In the genomic region with DNA sequence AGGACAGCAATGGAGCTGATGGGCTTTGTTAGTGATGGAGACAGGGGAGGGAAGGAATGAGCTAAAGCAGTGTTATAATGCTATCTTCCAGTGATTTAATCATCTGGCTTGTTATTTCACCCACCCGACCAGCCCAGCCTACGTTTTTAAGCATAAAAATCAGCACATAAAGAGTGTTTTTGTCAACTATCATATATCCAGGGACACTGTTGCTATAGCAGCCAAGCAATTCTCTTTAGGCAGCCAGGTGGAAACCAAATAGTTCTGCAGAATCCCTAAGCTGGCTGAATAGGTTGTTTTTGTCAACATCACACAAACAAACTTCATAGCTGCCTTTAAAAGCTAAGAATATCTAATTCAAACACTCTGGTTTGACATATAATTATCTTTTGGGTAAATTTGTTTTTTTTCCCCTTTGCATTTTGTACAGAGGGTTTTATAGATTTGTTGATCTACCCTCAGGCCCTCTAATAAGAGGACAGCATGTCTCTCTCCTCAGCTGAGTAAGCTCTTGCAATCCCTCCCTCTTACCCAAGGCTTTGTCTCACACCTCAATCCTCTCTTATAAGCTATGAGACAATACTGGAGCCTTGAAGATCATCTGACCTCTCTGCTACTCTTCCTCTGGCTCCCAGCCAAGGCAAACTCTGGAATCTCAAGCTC, we compare ENCODE assay signal across 20 mouse cellular contexts.
A peak's percentile ranks its signal among the peaks of the same experiment; 100 is the strongest.
DNase-seq lines count a peak whose midpoint lies in the region; ATAC-seq and TF ChIP-seq lines count a peak whose summit lies in the region.
"Had no signal": no experiment of that assay in that cellular context is flagged by ENCODE, and none has a peak within 500 bp of the region (broad histone marks: within the 10 kb centered on the region; RNA-seq: fewer than 3 reads in every experiment).

No protein-coding gene starts in this region.

- H3K4me2 ChIP-seq in hindbrain, embryonic 13.5 days: no peak overlapping the region
- no peak overlapping the region for H3K4me2 ChIP-seq in hindbrain, embryonic 12.5 days (replicated peaks)
- no peak overlapping the region for H3K4me2 ChIP-seq in forebrain, postnatal 0 days (ENCODE audit: low read depth)
- H3K4me2 ChIP-seq: liver, embryonic 11.5 days; midbrain, embryonic 12.5 days had no signal

- 0 out of 2 replicates have a peak overlapping the region, but pooled peaks have one; percentile 8 for H3K27ac ChIP-seq in hindbrain, embryonic 13.5 days
- no peak overlapping the region for H3K27ac ChIP-seq in hindbrain, embryonic 12.5 days
- H3K27ac ChIP-seq in forebrain, postnatal 0 days (ENCODE audit: low read depth, low read length): no peak overlapping the region
- H3K27ac ChIP-seq: gastrocnemius, adult 2 months; midbrain, embryonic 12.5 days had no signal

- no peak for TF ChIP-seq CTCF in forebrain, postnatal 0 days (IDR thresholded peaks at IDR 0.05; ENCODE audit: low read depth)

- WGBS in hindbrain, embryonic 13.5 days: 41% methylated on average over 2 of the region's 2 CpGs
- 34% methylated on average over 2 of the region's 2 CpGs for WGBS in hindbrain, embryonic 12.5 days
- 16% methylated on average over 2 of the region's 2 CpGs for WGBS in forebrain, postnatal 0 days

- no peak overlapping the region for H3K9ac ChIP-seq in hindbrain, embryonic 13.5 days
- no peak overlapping the region for H3K9ac ChIP-seq in hindbrain, embryonic 12.5 days
- H3K9ac ChIP-seq in forebrain, postnatal 0 days: no peak overlapping the region
- H3K9ac ChIP-seq: midbrain, embryonic 12.5 days had no signal

- H3K4me1 ChIP-seq in hindbrain, embryonic 13.5 days (replicated peaks): peaks cover 9% of the 10 kb centered on the region
- no peaks in the 10 kb centered on the region for H3K4me1 ChIP-seq in hindbrain, embryonic 12.5 days
- H3K4me1 ChIP-seq in forebrain, postnatal 0 days (ENCODE audit: insufficient read depth): no peaks in the 10 kb centered on the region

- H3K9me3 ChIP-seq in hindbrain, embryonic 13.5 days: no peaks in the 10 kb centered on the region
- no peaks in the 10 kb centered on the region for H3K9me3 ChIP-seq in hindbrain, embryonic 12.5 days (replicated peaks)
- no peaks in the 10 kb centered on the region for H3K9me3 ChIP-seq in forebrain, postnatal 0 days (ENCODE audit: low read length)
- H3K9me3 ChIP-seq: midbrain, embryonic 12.5 days had no signal

- no peak overlapping the region for H3K4me3 ChIP-seq in hindbrain, embryonic 13.5 days
- H3K4me3 ChIP-seq in hindbrain, embryonic 12.5 days: no peak overlapping the region
- H3K4me3 ChIP-seq in forebrain, postnatal 0 days (ENCODE audit: low read depth, low read length): no peak overlapping the region
- H3K4me3 ChIP-seq: gastrocnemius, adult 2 months; midbrain, embryonic 12.5 days had no signal

- H3K36me3 ChIP-seq in hindbrain, embryonic 13.5 days: no peaks in the 10 kb centered on the region
- no peaks in the 10 kb centered on the region for H3K36me3 ChIP-seq in hindbrain, embryonic 12.5 days
- no peaks in the 10 kb centered on the region for H3K36me3 ChIP-seq in forebrain, postnatal 0 days (ENCODE audit: insufficient read depth)
- H3K36me3 ChIP-seq: midbrain, embryonic 12.5 days had no signal

- peak; percentile 8 for DNase-seq in right cerebral cortex, postnatal 4 days
- no peak for DNase-seq in right cerebral cortex, postnatal 25 days
- peak; percentile 9 for DNase-seq in forebrain, postnatal 0 days
- no peak for DNase-seq in left cerebral cortex, adult 8-10 months (ENCODE audit: low spot score in 2 of 2)
- no peak for DNase-seq in gastrocnemius, postnatal 25 days
- no peak for DNase-seq in testis, postnatal 14 days (ENCODE audit: low spot score)
- DNase-seq: adrenal gland, adult 2 months; cerebellum, adult 11-12 months; cerebellum, postnatal 25 days; gastrocnemius, adult 2 months; heart, adult 11 months; kidney, adult 18-20 months; kidney, postnatal 36 days; lung, adult 2 months; lung, postnatal 4 days had no signal

- no peaks in the 10 kb centered on the region for H3K27me3 ChIP-seq in hindbrain, embryonic 13.5 days
- H3K27me3 ChIP-seq in hindbrain, embryonic 12.5 days: no peaks in the 10 kb centered on the region
- no peaks in the 10 kb centered on the region for H3K27me3 ChIP-seq in forebrain, postnatal 0 days (ENCODE audit: insufficient read depth, low read length)
- H3K27me3 ChIP-seq: CH12.LX; midbrain, embryonic 12.5 days had no signal

- no peak for ATAC-seq in hindbrain, embryonic 13.5 days (ENCODE audit: low FRiP score)
- ATAC-seq in hindbrain, embryonic 12.5 days (ENCODE audit: low FRiP score): no peak
- ATAC-seq in forebrain, postnatal 0 days: no peak; the same call in 1 of the 2 replicates

Comparison
In these comparisons a context has a peak if more than half of its experiments do, and no peak if none do; other contexts are left out.
1. DNase-seq: peak in right cerebral cortex, postnatal 4 days (single experiment) and forebrain, postnatal 0 days (single experiment); none in right cerebral cortex, postnatal 25 days (single experiment), left cerebral cortex, adult 8-10 months (0 of 2), gastrocnemius, postnatal 25 days (single experiment) and testis, postnatal 14 days (single experiment).